Mouse (Mus musculus) urinary bladder, postnatal 25 days (tissue): Measurements from ENCODE around the gene BC055324.
"Not testable (repeated sequence)": the region's sequence is repeated elsewhere in the genome, so short reads cannot be mapped to it uniquely, and the experiment has no call there.

Source experiments
- DNase-seq: peaks from one replicate; pipeline ENCODE4 v3.0.0; 2022; ENCODE audit warnings: low spot score

BC055324 gene

DNA sequence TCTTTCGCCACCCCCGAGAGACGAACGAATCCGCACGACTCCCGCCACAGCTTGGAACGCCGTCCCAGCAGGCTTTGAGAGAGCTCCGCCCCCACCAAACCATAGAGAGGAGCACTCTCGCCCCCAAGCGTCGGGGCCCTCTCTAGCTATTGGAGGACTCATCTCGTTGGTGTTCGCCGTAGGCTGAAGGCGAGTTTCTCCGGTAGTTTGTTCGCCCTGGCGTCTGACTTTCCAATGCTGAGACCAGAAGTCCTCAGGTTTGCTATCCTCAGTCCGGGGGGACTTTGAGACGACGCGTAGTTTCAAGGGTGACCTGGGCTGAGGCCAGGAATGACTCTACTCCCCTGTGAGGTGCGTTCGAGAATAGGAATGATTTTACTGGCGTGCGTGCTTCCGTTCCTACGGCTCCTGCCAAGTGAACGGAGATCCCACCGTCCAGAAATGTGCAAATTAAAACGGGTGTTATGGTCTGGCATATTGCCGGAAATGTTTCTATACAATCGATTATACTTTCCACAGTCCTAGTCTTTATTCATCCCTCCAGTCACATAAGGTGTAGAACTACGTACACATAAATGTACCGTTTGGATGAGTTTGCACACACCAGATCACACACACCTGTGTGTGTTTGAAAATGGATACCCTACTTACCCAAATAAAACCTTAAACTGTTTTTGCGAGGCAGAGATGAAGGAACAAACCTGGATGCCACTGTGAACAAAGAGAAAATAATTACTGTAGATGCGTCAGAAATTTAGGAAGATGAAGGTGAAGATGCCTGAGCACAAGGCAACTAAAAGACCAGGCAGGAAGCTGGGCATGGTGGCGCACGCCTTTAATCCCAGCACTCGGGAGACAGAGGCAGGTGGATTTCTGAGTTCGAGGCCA, at the start of gene BC055324, which contains the start of gene Mettl18:
Gene BC055324, minus strand, starts transcription at position 76 of the 888 bp plus-strand sequence.
Gene Mettl18, plus strand, starts transcription at position 169 of the 888 bp plus-strand sequence.
- DNase-seq, result peak; percentile 84

DNA sequence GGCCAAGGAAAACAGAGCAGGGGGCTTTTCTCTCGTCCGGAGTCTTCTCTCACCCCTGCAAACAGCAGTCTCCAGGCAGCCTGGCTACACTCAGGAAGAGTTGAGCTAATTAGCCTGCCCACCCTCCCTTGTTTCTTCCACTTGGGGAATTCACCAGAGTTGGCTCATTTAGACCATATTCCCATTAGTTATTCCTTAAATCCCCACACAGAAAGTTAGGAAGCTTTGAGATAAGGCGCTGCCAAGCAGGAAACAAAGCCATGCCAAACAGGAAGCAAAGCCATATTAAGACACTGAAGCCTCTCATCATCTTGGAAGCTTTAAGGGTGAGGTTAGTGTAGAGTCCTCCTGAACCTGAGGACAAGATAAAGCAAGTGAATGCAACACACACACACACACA, 49.0 kb upstream of the BC055324 start:
- DNase-seq, result no peak

DNA sequence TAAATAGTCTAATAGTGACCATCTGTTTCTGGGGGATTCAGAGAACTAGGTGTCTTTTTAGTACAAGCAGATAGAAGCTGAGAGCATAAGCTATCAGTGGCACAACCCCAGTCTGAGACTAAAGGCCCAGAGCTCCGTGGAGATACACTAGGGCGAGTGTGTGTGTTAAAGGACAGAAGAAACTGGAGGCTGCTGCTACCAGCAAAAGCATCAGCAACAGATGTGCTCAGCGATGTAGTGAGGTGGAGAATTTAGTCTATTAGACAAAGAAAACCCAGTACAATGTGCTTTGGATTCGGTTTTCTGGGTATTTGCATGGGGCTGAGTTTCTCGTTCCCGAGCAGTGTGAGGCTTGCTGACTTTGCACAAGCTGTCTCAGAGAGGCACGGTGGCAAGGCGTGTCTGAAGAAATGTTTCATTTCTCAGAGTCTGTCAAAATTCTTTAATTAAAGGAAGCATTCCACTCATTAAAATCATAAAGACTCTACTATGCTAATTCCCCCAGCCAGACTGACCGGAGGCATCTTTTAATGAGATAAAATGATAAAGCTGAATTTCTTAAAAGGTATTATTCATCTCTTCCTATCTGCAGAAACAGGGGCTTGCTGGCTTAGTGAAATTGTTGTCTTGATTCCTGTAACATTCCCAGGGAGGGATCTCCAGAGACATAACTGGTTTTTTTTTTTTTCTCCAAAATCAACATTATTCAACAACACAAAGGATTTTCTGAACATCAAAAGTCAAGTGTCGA, 46.0 kb upstream of the BC055324 start:
- DNase-seq, result no peak

DNA sequence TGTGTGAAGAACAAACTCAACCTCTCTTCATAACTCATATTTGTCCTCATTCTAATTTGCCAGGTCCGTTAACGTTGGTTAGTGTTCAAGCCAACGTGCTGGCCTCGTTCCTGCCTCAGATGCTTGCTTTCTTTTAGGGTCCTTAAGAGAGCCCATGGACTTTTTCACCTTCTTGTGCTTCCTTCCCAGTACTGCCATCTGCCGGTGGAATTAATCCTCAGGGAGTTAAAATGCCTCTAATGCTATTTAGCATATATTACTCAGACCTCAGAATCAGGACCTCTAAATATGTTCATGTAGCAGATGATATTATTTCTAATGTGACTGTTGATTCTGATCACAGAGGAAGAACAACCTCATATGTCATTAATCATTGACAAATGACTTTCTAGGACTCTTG, 32.8 kb upstream of the BC055324 start:
- DNase-seq, result no peak

DNA sequence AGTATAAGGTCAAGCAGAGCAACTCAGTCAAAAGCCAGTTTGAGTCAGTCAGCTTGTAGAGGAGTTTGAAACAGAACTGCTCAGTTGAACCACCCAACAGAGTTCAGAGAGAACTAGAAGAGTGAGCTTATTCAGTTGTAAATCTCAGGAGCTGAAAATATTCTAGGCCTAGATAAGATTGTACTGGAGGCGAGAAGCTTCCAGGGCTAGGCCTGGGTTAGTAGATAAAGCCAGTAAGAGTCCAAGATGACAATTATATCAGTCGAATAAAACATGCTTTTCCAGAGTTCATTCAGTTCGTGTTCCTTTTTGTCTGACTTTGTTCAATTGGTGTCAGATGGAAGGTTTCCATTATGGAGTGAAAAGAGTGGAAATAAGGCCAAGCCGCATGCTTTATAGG, 31.1 kb upstream of the BC055324 start:
- no peak for DNase-seq

DNA sequence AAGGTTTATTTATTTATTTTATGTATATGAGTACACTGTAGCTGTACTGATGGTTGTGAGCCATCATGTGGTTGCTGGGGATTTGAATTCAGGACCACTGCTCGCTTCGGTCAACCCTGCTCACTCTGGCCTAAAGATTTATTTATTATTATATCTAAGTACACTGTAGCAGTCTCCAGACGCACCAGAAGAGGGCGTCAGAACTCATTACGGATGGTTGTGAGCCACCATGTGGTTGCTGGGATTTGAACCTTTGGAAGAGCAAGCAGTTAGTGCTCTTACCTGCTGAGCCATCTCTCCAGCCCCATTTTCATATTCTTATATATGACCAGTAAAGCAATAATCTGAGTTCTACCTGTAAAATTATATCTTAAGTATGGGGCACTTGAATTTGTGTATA, 27.5 kb upstream of the BC055324 start:
- DNase-seq, result not testable (repeated sequence)

DNA sequence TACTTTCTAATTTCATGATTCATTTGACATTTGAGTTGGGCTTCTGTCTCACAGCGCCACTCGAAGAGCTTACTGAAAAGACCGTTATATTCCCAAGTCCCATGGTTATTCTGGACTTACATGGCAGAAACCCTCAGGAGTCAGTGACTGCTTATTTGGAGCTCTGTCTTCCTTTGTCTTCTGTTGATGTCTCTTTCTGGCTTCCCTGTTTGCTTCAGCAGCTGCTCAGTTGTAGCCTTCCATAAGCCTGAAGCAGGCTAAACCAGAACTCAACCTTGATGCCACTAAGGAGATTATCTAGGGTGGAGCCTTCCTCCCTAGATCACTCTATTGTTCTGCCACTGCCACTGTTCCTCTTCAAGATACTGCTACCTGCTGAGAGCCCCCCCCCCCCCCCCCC, 26.1 kb upstream of the BC055324 start:
- DNase-seq, result not testable (repeated sequence)

DNA sequence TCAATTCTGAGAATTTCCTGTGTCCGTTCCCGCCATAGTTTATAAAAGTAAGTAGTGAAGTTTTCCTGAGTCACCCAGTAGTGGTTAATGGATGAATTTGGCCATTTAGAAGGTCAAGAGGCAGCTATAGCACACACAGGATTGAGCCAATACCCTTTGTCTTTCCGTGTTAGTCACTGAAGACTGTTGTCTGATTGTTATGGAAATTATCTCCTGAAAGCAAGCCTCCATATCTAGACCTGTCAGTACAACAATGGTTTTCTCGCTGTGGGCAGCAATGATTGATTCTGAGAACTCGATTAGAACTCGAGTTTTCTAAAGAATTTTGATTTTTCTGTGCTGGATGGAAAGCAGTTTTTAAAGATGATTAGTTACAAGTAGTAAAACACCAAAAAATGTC, 25.2 kb upstream of the BC055324 start:
- DNase-seq, result no peak

DNA sequence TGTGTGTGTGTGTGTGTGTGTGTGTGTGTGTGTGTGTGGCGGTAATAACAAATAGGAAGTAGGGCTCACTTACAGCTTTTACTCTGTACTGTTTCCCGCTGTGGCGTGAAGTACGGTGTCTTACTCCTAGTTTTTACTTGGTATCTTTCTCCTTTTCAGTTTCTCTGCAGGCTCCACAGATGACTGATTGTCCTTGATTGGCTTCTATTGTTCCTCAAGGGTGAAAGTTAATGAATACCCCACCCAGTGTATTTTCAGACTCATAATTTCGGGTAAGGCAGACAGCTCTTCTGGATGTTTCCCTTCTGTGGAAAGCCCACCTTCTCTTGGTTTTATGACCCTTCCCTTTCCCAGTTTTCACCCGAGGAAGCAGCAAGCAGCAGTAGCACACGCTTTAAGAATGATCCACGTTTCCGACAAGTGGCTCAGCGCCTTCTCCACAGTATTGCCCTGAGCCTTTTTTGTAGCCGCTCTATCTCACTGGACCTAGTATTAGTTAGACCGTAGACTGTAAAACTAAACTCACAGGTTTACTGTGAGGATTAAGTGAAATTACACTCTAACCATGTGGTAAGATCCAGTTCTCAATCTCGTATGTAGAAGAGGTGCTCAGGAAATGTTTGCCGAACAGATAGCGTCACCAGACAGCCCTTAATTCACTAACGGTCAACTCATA, 23.8 kb upstream of the BC055324 start:
- no peak for DNase-seq

DNA sequence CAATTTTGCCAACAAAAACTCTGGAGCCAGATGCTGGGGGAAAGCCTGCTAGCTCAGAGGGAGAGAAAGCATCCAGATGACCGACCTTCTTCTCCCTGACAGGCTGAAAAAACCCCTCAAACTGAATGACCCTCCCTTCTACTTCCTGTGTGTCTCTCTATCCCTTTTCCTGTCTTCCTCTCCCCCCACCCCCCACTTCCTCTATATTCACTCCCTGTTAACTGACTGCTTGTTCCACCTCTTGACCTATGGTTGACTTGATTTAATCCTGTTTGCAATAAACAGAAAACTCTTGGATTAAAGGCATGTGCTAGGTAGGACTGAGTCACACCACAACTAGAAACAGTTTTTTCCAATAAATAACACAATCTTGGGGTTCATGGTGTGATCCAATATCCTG, 20.0 kb upstream of the BC055324 start:
- no peak for DNase-seq

DNA sequence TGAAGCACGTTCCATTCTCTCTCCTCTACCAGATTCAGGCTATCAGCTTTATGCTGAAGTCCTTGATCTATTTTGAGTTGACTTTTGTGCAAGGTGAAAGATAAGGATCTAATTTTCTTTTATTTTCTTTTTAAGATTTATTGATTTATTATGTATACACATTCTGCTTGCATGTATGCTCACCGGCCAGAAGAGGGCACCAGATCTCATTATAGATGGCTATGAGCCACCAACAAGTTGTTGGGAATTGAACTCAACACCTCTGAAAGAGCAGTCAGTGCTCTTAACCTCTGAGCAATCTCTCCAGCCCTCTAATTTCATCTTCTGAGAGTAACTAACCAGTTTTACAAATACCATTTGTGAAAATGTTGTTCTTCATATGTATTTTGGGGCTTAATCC, 14.6 kb upstream of the BC055324 start:
- DNase-seq, result peak; percentile 42

DNA sequence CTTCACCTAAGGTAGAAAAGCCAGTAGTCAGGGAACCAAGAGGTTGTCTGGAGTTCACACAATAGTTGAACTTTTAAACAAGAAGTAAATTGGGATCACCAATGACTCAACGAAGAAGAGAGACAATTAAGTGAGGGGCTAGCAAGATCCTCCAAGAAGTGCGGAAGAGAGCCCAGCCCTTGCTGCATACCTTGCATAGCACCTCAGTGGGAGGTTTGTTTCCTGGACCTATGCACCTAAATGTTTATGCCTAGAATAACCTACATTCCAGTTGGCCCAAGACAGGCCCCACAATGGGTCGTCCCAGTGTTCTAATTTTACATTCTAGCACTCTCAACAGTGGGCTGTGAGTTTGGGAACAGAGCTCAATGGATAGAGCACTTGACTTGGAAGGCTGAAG, 9.7 kb upstream of the BC055324 start:
- no peak for DNase-seq

DNA sequence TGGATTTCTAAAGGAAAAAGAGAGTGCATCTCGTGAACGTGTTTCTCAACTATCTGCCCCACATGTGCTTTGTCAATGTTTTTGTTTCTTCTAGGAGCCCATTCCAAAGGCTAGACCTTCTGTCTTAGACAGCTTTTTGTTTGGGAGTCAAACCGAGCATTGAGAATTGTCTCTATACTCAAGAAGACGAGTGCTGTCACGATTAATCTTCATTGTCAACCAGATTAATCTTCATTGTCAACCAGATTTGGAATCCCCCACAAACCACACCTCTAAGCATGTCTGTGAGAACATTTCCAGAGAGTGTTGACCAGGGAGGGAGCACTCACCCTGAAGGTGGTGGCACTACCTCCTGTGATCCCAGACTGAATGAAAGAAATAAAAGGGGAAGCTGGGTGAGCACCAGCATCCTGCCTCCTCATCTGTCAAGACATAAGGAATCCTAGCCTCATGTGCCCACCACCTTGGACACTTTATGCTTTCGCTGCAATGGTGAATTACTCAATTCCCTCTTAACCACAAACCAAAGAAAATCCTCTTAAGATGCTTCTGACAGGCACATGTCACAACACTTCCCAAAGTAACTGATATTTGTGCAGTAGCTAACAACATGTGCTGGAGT, 7.3 kb upstream of the BC055324 start:
- no peak for DNase-seq

DNA sequence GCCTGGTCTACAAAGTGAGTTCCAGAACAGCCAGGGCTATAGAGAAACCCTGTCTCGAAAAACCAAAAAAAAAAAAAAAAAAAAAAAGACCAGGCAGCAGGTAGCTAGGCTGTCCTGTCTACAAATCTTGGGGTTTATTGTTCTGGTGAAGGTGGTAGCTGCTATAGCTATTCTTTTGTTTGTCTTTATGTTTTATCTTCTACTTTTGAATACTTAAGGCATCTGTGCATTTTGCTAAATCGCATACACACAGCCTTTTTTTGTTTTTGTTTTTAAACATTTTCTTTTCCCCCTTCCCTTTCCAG, 965 bp upstream of the BC055324 start:
- no peak for DNase-seq

DNA sequence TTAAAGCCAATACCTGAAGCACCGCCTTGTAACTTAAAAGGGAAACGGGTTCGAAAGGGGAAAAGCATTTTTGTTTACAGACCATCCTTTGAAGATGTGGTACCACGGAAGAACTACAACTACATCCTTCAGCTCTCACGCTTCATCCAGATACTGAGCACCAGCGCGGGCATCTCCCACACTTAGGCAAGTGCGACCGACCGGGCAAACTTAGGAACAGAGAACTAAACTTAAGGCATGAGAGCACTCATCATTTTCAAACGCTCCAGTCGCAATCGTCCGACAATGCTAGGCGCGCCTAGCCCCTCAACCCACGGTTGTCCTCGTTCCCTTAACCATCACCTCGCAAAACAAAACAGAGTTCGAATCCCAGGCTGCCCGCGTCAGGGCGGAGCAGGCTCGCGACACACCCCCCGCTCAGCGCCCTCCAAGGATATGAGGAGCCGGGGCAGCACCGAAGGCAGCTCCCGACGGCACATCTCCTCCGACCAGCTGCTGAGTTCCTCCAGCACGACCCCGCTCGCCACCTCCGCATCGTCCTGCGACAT, 349 bp downstream of the BC055324 start:
- no peak for DNase-seq

DNA sequence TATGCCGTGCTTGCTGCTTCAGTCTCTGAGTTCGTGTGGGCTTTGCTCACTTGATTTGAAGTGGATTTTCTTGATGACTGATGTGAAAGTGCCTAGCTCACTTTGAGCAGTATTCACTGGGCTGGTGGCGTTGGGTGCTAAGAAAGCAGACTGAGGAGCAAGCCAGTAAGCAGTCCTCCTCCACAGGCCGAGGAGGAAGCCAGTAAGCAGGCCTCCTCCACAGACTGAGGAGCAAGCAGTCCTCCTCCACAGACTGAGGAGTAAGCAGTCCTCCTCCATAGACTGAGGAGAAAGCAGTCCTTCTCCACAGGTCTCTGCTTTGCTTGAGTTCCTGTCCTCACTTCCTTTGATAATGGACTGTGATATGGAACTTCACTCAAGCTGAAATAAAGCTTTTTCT, 2.2 kb downstream of the BC055324 start:
- no peak for DNase-seq

DNA sequence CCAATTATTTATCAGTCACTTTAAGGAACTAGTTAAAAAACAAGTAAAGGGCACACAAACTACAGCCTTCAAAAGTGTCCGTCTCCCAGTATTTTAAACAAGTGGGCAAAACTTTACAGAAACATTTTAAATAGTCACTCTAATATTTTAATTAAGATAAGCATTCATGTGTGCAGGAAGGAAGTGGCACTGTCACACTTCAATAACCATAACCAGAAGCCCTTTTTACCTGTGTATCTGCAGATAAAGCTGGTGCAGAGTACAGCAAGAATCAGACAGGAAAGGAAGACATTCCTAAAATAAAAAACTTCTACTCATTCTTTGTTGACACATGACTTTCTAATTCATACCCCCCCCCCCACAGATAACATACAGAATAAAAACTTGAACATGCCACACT, 18.1 kb downstream of the BC055324 start:
- no peak for DNase-seq

DNA sequence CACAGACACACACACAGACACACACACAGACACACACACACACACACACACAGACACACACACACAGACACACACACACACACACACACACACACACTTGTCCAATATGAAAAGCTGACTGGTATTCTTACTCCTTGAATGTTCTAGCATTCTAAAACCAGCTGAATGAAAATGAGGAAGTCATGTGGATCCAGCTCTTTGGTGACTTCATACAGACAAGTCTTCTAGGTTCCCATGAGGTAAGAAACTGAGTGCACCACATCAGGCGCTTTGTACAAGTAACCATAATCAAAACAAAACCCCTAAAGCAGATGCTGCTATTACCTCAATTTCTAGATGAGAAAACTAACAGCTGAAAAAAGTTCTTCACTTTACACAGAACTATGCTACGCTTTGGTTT, 19.5 kb downstream of the BC055324 start:
- no peak for DNase-seq

DNA sequence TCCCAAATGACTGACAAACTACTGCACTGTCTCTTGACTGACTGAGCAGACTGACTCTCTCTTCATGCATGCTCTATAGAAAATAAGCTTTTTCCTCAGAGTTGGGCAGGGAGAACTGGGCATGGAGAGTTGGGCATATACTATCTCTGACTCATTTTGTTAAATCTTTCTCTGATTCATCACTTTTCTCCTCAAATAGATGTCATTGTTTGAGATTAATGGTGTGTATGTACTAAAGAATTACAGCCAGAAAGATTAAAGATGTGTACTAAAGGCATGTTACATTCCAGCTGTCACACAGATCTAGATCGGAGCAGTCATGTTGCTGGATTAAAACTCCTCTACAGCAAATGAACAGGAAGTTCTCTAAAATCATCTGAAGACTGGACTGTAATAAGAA, 20.1 kb downstream of the BC055324 start:
- no peak for DNase-seq

DNA sequence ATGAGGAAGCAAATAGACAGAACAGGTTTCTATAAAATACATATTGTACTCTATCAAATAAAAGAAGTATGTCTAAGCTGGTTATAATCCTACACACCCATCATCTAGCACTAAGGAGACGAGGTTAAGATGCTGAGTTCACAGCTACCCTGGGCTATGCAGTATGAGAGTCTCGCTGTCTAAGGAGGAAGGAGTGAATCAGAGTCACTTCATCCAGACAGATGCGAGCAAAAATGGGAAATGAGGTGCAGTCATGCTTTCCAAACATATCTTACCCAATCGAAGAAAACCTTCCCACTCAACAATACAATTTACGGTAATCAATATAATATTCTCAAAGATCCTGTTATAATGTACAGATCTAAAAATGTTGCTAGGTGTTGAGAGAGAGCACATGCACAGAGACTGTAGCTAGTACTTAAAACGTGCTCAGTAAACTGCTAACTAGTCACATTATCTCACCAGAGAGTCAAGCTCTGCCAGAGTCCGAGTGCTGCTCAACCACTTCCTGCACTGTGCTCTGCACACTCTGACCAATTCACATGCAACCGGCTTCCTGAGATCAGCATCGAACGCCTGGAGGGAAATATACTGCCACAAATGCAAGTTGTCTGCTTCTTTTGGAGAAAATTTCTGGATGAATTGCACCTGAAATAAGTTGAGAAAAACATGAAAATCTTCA, 30.4 kb downstream of the BC055324 start:
- DNase-seq, result no peak

DNA sequence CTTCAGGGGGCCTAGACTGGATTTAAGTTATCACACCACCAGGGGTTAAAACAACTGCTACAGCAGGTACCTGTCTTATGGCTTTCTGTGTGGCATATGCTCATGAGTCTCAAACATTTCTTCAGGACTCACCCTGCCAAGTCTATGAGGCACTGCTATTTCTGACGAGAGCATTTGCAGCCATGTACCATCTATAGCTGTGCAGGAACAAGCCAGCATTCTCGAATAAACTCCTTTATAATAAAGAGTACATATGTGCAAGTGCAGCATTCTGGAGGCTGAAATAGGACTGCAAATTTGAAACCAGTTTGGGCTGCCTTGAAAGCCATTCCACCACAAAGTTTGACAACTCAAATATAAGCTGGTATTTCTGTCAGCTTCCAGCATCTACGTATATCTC, 36.6 kb downstream of the BC055324 start:
- no peak for DNase-seq

DNA sequence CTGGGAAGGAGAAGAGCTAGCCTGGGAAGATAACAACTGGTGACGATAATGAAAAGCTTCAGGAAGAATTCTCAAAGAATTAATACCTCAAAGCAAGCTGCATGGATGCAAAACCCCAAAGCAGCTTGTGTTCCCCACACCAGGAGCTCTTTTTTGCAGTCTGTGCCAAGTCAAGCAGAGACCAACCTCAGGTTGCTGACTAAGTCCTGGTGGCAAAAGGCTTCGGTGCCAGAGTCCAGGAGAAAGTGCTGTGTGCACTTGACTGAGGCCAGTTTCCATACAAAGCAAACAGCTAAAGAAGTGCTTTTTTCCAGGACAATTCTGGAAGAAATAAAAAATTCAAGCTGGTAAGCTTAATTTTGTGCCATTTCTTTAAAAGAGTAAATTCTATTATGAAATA, 41.2 kb downstream of the BC055324 start:
- no peak for DNase-seq
